Mouse (Mus musculus): Measurements from ENCODE around the gene Vmn1r132.
"Not testable (repeated sequence)": the region's sequence is repeated elsewhere in the genome, so short reads cannot be mapped to it uniquely, and the experiment has no call there.

Gene Vmn1r132

GRCm38 (mm10) chr7:21613792-21614191, at the start of gene Vmn1r132:
TSS of gene Vmn1r132 (plus strand) at chr7:21614092.
- H3K27me3 ChIP-seq (ENCODE audit: control insufficient read depth, insufficient read depth, low read length, poor library complexity, severe bottlenecking); H3K36me3 ChIP-seq (ENCODE audit: control insufficient read depth, insufficient read depth, low read length, poor library complexity, severe bottlenecking); DNase-seq (ENCODE audit: low read depth, low spot score): not testable (repeated sequence)
